Mouse (Mus musculus) cortical plate, adult 2 months (tissue): Measurements from ENCODE around the gene Npy4r.

ENCODE experiments used
- CTCF ChIP-seq: fragments of 200-500 bp; IDR thresholded peaks from 2 replicates; pipeline ENCODE4 v1.5.1; 2011; ENCODE audit warnings: mild to moderate bottlenecking, control low read depth, low read length; ENCODE audit not compliant: insufficient read depth; ENCODE audit errors: extremely low read depth
- POLR2A ChIP-seq: fragments of 200-500 bp; IDR thresholded peaks from 2 replicates; pipeline ENCODE4 v1.6.1; 2011; ENCODE audit warnings: mild to moderate bottlenecking, low read length, control low read depth; ENCODE audit not compliant: insufficient read depth; ENCODE audit errors: extremely low read depth

GRCm38 (mm10) chr14:34114311-34114710 lies 38.0 kb downstream of the Npy4r start:
- TF ChIP-seq CTCF (no peak), POLR2A (no peak)
